Mouse (Mus musculus): ENCODE measurements around the gene Kif26a.

GRCm38 (mm10) chr12:112112686-112113396 lies 33.2 kb upstream of the Kif26a start:
- TF ChIP-seq GATA1 (IDR thresholded peaks at IDR 0.05; ENCODE audit: low read length), result no peak
- TF ChIP-seq TAL1 (IDR thresholded peaks at IDR 0.05; ENCODE audit: low read length), result no peak

All from erythroblast, embryonic 14.5 days (primary cell).